ENCODE assay signal across 10 mouse cellular contexts in the genomic region with DNA sequence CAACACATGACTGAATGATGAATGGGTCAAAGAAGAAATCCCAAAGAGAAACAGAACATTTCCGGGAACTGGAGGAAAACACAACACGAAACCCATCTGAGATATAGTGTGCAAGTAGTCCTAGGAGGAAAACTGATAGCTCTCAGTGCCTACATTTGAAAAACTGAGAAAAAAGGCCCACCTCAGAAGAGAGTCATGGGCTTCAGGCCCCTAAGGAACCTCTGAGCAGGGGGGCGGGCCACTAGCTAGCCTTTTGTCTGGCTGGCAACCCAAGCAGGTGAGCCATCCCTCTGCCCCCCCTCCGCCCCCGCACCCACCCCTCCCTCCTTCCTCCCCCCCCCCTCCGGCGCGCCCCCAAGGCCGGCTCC. TPM values are rescaled to one million over a fixed set of nuclear protein-coding genes. Genes with fewer than 3 reads are reported as not detected.
DNase-seq lines count a peak whose midpoint lies in the region; ATAC-seq and TF ChIP-seq lines count a peak whose summit lies in the region.
"Had no signal": no experiment of that assay in that cellular context is flagged by ENCODE, and none has a peak within 500 bp of the region (broad histone marks: within the 10 kb centered on the region; RNA-seq: fewer than 3 reads in every experiment).

No protein-coding gene starts in this region.

- 68% methylated on average over 2 of the region's 9 CpGs for WGBS in liver, embryonic 12.5 days (ENCODE audit: insufficient replicate concordance)
- 18% methylated on average over 3 of the region's 9 CpGs for WGBS in stomach, embryonic 16.5 days

- no peak for TF ChIP-seq CTCF in gastrocnemius, adult 2 months (IDR thresholded peaks at IDR 0.05)
- TF ChIP-seq CTCF in testis, adult 2 months (IDR thresholded peaks at IDR 0.05; ENCODE audit: control insufficient read depth, insufficient read depth, insufficient replicate concordance, low read depth, low read length): no peak

- TF ChIP-seq POLR2A in testis, adult 2 months (IDR thresholded peaks at IDR 0.05; ENCODE audit: control insufficient read depth, low read depth, low read length): no peak

- no peak overlapping the region for H3K27ac ChIP-seq in gastrocnemius, adult 2 months
- H3K27ac ChIP-seq in testis, adult 2 months (ENCODE audit: control insufficient read depth, insufficient read depth, low read depth, low read length): no peak overlapping the region
- no peak overlapping the region for H3K27ac ChIP-seq in liver, embryonic 12.5 days
- H3K27ac ChIP-seq in stomach, embryonic 16.5 days (ENCODE audit: low read length): no peak overlapping the region

- H3K4me2 ChIP-seq in liver, embryonic 12.5 days: peak overlapping the region; percentile 52
- H3K4me2 ChIP-seq in stomach, embryonic 16.5 days (ENCODE audit: low read depth, low read length): peak overlapping the region; percentile 74

- H3K9me3 ChIP-seq in liver, embryonic 12.5 days (replicated peaks): no peaks in the 10 kb centered on the region
- no peaks in the 10 kb centered on the region for H3K9me3 ChIP-seq in stomach, embryonic 16.5 days (replicated peaks; ENCODE audit: control insufficient read depth, low read length)

- H3K9ac ChIP-seq in liver, embryonic 12.5 days: no peak overlapping the region
- H3K9ac ChIP-seq in stomach, embryonic 16.5 days (ENCODE audit: low read length): peak overlapping the region; percentile 87

- H3K36me3 ChIP-seq in testis, adult 2 months (ENCODE audit: control insufficient read depth, insufficient read depth, low read length): no peaks in the 10 kb centered on the region
- H3K36me3 ChIP-seq in liver, embryonic 12.5 days: no peaks in the 10 kb centered on the region
- H3K36me3 ChIP-seq in stomach, embryonic 16.5 days (ENCODE audit: control insufficient read depth, insufficient read depth, low read length): no peaks in the 10 kb centered on the region

- H3K27me3 ChIP-seq in testis, adult 2 months (ENCODE audit: control insufficient read depth, insufficient read depth, low read length): no peaks in the 10 kb centered on the region
- H3K27me3 ChIP-seq in liver, embryonic 12.5 days (replicated peaks): peaks cover 34% of the 10 kb centered on the region
- no peaks in the 10 kb centered on the region for H3K27me3 ChIP-seq in stomach, embryonic 16.5 days (ENCODE audit: control insufficient read depth, insufficient read depth, low read length)

- no peak for ATAC-seq in liver, embryonic 12.5 days
- peak; percentile 30; the same call in 1 of the 2 replicates for ATAC-seq in stomach, embryonic 16.5 days (ENCODE audit: insufficient read depth, low FRiP score)

- intact Hi-C loops in gastrocnemius, adult 2 months (cut with DNase I): no loop called here
- intact Hi-C loops in gastrocnemius, postnatal 36 days (cut with DNase I): no loop called here
- intact Hi-C loops in left cerebral cortex, postnatal 14 days (cut with DNase I): no loop called here

- no peaks in the 10 kb centered on the region for H3K4me1 ChIP-seq in testis, adult 2 months (ENCODE audit: control insufficient read depth, insufficient read depth, low read length)
- no peaks in the 10 kb centered on the region for H3K4me1 ChIP-seq in liver, embryonic 12.5 days
- no peaks in the 10 kb centered on the region for H3K4me1 ChIP-seq in stomach, embryonic 16.5 days (ENCODE audit: control insufficient read depth, insufficient read depth, low read length)

- peak overlapping the region; percentile 79 for H3K4me3 ChIP-seq in gastrocnemius, adult 2 months
- peak overlapping the region; percentile 81; the same call in 1 of the 2 replicates for H3K4me3 ChIP-seq in testis, adult 2 months (ENCODE audit: control insufficient read depth, low read depth, low read length)
- 0 out of 2 replicates have a peak overlapping the region, but pooled peaks have one; percentile 45 for H3K4me3 ChIP-seq in liver, embryonic 12.5 days
- peak overlapping the region; percentile 59 for H3K4me3 ChIP-seq in stomach, embryonic 16.5 days (replicated peaks; ENCODE audit: low read length)

- no peak for DNase-seq in gastrocnemius, adult 2 months
- DNase-seq in gastrocnemius, postnatal 36 days: no peak
- DNase-seq in testis, postnatal 14 days (ENCODE audit: low spot score): no peak
- DNase-seq in left cerebral cortex, postnatal 14 days (ENCODE audit: low spot score in 2 of 2): no peak
- DNase-seq in MN1 (ENCODE audit: low spot score): no peak

RNA-seq across cellular contexts. Expression of a gene that starts 0.2 kb away (rescaled TPM):
- total RNA-seq in gastrocnemius, adult 2 months (2021): under 1 TPM; 0.15 to 0.47 TPM
- under 1 TPM; 0.36 to 0.42 TPM for total RNA-seq in gastrocnemius, postnatal 36 days (2021)
- 0.88 and 0.91 TPM in 2 replicates for polyA plus RNA-seq in testis, adult 2 months (2012; rRNA removed)
- 0.32 and 0.49 TPM in 2 replicates for polyA plus RNA-seq in liver, embryonic 12.5 days (2016; fragmentation: Nextera tagmentation; extraction: Ambion mirVana)
- 2.0 and 2.6 TPM in 2 replicates for polyA plus RNA-seq in stomach, embryonic 16.5 days (2015; fragmentation: Nextera tagmentation; extraction: Ambion mirVana)
- 10 to 100 TPM; 22.5 to 27.8 TPM for total RNA-seq in left cerebral cortex, postnatal 14 days (2021)

RNA-seq across cellular contexts. Expression of a gene that starts 17.9 kb away (rescaled TPM):
- total RNA-seq in gastrocnemius, adult 2 months (2021): not detected
- total RNA-seq in gastrocnemius, postnatal 36 days (2021): not detected
- polyA plus RNA-seq in testis, adult 2 months (2012; rRNA removed): 0.46 TPM in 1 of 2 replicates, not detected in the other
- polyA plus RNA-seq in liver, embryonic 12.5 days (2016; fragmentation: Nextera tagmentation; extraction: Ambion mirVana): not detected in 2 replicates
- polyA plus RNA-seq in stomach, embryonic 16.5 days (2015; fragmentation: Nextera tagmentation; extraction: Ambion mirVana): not detected in 2 replicates
- not detected for total RNA-seq in left cerebral cortex, postnatal 14 days (2021)
- total RNA-seq: gastrocnemius, adult 8-10 months; megakaryocyte progenitor cell, adult 5-6 weeks had no signal

RNA-seq across cellular contexts. Expression of a gene that starts 48.2 kb away (rescaled TPM):
- not detected for total RNA-seq in gastrocnemius, adult 2 months (2021)
- not detected for total RNA-seq in gastrocnemius, postnatal 36 days (2021)
- polyA plus RNA-seq in testis, adult 2 months (2012; rRNA removed): not detected in 2 replicates
- polyA plus RNA-seq in liver, embryonic 12.5 days (2016; fragmentation: Nextera tagmentation; extraction: Ambion mirVana): not detected in 2 replicates
- polyA plus RNA-seq in stomach, embryonic 16.5 days (2015; fragmentation: Nextera tagmentation; extraction: Ambion mirVana): not detected in 2 replicates
- not detected for total RNA-seq in left cerebral cortex, postnatal 14 days (2021)
- total RNA-seq: gastrocnemius, adult 8-10 months; megakaryocyte progenitor cell, adult 5-6 weeks had no signal

Comparison
In these comparisons a context has a peak if more than half of its experiments do, and no peak if none do; other contexts are left out.
1. RNA of a gene that starts 0.2 kb away (total RNA-seq): 22.5 to 27.8 TPM in left cerebral cortex, postnatal 14 days; 0.15 to 0.47 TPM in gastrocnemius, adult 2 months and 0.36 to 0.42 TPM in gastrocnemius, postnatal 36 days; every median in the first group is over 10 times any median in the second.
2. Peak in every context shown above with its lines, with median percentiles within 50 percentile points of each other: H3K4me3 ChIP-seq.